Mouse (Mus musculus) Muller cell, postnatal 12 days (primary cell): ENCODE data around the gene Slc1a3.

Source experiments
- DNase-seq: peaks from one replicate; pipeline ENCODE4 v3.0.0-alpha.2; 2015; ENCODE audit errors: inconsistent ontology term

Slc1a3 gene

DNA sequence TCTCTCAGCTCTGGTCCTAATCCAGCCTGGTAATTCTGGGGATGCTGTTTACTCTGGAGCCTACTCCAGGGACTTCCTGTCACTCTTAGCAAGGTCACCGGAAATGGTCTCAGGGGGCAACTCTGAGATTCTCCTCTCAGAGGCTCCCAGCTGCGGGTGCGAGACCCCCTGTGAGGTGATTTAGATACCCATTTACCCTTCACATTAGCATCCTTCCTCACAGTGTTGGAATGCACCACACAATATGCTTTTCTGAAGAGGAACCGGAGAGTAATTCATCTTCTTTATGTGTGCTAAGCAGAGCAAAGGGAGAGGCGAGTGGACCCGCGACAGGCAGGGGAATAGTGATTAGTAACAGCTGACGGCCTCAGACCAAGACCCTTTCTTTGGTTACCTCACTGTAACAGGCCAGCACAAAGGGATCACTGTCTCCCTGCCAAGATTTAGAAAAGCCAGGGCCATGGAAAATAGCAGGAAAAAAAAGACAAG is 51.0 kb downstream of the Slc1a3 start:
- DNase-seq: peak; percentile 96

DNA sequence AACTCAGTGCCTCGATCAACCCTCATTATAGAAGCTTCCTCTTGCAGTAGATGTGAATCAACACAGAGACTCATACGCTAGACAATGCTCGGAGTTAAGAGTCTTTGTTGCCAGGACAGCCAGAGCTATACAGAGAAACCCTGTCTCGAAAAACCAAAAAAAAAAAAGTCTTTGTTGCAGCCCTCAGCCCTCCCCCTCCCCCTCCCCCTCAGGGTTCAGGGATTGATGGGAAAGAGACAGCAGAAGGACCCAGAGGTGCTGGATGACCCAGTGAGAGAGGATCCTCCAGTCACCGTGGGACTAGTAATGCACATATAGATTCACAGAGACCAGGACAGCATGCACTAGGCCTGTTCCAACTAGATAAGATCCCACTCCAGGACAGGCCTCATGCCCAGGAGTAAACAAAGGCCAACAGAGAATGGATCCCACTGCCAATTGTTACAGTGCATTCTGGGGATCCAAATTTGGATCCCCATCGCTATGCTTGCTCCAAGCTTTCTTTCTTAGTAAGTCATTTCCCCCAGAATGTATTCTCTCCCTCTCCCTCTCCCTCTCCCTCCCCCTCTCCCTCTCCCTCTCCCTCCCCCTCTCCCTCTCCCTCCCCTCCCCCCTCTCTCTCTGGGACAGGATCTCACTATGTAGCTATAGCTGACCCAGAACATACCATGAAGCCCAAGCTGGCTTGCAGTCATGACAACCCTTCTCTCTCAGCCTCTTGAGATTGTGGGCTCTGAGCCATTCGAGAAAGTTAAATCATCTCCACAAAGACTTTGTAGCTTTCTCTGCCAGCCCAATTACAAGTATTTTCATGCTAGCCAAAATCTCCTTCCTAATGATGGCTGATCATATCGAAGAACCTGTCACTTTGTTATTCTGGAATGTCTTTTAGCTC is 52.2 kb downstream of the Slc1a3 start:
- DNase-seq: peak; percentile 71

GRCm38 (mm10) chr15:8655251-8655650 is 55.3 kb downstream of the Slc1a3 start:
- peak; percentile 44 for DNase-seq

DNA sequence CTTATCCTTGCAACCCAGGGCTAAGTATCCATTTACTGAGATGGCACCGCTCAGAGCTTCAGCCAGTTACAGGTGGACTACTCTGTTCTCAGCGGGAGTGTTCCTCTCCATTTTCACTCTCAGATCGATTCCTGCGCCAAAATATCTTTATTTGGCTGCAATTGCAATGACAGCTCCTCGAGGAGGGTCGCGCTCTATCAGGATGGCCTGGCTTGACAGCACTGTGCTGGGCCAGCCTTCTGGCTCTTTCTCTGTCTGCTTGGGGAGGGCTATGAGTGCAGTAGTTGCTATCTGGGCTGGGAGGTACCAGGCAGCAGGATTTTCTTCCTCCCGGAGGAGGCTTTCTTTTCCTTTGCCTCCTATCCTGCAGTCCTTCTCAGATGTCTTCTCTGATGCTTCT is 57.9 kb downstream of the Slc1a3 start:
- DNase-seq: no peak

DNA sequence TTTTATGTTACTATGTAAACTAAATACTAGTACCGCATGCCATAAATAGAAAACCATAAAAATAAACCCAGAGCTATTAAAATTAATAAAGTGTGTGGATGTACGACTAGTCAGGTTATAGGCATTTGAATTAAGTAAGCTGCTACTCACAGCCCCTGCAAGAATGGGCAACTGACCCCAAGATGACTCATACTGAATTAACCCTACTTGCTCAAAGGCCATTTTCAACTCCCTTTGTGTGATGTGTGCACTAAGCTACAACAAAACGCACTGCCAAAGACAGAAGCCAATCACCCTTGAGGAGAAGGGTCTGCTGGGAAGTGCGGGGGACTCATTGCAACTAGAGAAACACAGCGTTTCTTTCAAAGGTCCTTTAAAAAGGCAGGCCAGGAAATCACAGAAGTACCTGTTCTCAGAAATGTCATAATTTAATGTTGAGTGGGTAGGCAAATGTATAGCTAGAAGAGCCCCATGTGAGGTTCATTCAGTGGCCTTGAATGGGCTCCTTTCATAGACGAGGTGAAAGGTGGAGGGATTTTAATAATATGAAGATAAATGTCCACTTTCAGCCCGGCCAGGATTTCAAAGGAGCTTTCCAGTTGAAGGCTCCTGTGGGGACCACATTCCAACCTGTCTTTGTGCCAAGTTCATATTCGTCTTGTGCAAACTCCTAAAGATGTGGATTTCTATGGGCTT is 66.4 kb downstream of the Slc1a3 start:
- peak; percentile 45 for DNase-seq

DNA sequence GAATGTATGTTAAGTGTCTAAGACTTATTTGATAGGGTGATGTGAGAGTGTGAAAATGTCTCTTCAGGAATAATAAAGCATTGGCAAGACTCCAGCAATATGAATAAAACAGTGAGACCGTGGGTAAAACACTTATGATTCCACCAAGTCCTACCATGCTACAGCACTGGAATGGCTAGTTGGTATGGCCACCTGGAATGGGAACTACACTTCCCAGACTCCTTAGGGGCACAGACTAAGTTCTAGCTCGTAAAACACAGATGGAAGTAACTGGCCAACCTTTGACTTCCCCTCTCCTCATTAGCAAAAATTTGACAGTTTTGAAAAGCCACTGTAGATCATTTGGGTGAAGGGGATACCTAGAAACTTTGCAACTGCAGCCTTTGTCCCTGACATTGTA is 70.7 kb downstream of the Slc1a3 start:
- no peak for DNase-seq

DNA sequence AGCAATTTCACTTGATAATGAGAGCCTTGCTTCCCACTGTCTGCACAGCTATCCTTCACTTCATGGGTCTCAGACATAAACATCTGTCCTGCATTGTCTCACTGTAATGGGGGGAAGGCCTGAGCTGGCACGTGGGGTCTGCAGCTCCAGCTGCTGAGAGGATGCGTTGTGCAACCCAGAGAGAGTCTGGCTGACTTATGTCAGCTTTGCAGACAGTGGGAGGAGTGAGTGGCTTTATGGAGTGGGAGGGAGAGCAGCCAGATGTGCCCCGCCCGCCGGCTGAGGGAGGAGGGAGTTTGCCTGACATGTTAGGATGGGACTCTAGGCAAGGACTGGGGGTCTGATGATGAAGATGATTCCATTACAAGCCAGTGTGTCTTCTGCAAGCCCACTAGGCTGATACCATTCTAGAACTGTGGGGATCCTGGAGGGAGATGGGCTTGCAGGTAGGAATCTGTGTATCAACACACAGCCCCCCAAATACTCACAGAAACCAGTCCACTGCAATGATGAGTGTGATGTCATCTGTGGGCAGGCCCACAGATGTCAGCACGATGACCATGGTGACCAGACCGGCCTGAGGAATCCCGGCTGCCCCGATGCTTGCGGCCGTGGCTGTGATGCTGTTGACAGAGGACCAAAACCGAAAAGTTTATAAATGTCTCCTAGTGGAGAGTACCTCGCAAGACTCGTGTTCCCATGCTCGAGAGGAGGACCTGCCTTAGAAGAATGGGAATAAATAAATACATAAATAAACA is 71.8 kb downstream of the Slc1a3 start:
- no peak for DNase-seq

GRCm38 (mm10) chr15:8637283-8637682 is 73.3 kb downstream of the Slc1a3 start:
- no peak for DNase-seq

GRCm38 (mm10) chr15:8635974-8636373 is 74.6 kb downstream of the Slc1a3 start:
- DNase-seq: no peak

GRCm38 (mm10) chr15:8634807-8635206 is 75.8 kb downstream of the Slc1a3 start:
- DNase-seq: no peak

DNA sequence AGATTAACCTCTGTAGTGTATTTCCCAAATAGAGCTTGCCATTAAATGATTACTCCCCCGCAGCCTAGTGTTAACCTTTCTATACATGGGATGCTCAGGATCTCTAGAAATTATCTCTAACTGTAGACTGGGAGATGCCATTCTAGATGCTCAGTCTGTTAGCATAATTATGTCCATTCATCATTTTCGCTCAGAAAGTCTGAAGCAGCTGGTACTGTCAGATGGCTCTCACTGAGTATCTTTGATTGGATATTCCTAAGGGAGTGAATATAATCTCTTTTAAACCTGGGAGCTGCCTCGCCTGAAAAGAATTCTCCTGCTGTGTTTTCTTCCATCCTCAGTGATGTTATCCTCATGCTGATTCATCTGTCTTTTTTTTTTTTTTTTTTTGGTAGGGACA is 76.2 kb downstream of the Slc1a3 start:
- no peak for DNase-seq

DNA sequence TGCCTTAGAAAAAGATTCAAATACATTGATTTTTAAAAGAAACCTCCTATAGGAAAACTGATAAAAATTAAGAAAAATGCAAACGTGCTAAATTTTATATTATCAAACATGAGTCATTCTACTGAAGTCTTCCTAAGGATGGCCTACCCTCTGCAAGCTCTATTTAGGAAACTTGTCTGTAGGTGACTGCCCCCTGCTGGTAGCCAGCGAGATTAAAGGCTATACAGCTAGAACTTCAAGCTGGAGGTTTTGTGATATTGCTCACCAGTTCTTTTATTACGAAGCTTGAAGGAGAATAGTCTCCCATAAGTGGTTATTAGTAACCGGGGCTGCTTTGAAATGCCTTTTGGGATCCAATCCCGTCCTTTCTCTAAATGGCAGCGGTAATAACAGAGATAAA is 77.2 kb downstream of the Slc1a3 start:
- no peak for DNase-seq

GRCm38 (mm10) chr15:8632361-8632760 is 78.2 kb downstream of the Slc1a3 start:
- DNase-seq: peak; percentile 31

DNA sequence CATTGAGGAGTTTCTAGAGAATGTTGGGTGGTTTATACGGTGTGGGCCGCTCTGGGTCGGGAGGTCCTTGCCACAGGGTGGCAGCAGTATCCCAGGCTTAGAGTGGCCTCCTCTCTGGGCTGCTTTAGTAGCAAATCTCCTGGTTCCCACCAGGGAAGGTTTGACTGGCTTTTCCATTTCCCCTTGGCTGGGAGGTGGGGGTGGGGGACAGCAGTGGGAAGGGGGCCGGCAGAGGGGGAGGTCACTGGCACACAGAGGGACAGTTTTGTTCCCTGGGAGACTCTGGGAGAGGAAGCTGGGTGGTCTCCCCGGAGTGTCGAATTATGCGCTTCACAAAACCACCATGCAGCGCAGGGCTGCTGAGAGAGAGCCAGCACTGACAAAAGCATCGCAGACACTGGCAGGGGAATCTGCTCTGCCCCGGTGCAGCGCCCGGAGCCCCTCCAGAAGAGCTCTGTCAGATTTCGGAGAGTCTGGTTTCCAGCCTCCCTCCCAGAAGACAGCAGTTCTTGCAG is 81.2 kb downstream of the Slc1a3 start:
- DNase-seq: peak; percentile 82

- DNase-seq: no peak
Measured at GRCm38 (mm10) chr15:8628150-8628549, 82.4 kb downstream of the Slc1a3 start.

- DNase-seq: peak; percentile 77
Measured at GRCm38 (mm10) chr15:8627097-8627537, 83.4 kb downstream of the Slc1a3 start.

DNA sequence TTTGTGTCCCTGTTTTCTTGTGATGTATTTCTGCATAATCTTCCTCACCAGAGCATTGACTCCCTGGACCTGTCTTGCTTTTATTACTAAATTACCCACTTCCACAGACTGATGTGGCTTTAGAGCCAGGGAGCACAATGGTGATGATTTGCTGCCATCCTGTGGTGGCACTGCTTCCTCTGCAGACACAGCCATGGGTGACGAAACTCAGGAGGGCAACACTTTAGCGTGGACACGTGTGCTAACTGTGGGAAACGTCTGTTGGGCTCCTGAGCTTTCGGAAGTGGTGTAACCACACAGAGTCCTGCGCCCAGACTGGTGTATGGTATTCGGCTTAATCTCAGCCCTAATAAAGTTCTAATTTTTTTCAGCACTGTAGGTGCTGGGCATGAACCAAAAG is 85.2 kb downstream of the Slc1a3 start:
- DNase-seq: peak; percentile 47

GRCm38 (mm10) chr15:8623879-8624278 is 86.7 kb downstream of the Slc1a3 start:
- DNase-seq: no peak

DNA sequence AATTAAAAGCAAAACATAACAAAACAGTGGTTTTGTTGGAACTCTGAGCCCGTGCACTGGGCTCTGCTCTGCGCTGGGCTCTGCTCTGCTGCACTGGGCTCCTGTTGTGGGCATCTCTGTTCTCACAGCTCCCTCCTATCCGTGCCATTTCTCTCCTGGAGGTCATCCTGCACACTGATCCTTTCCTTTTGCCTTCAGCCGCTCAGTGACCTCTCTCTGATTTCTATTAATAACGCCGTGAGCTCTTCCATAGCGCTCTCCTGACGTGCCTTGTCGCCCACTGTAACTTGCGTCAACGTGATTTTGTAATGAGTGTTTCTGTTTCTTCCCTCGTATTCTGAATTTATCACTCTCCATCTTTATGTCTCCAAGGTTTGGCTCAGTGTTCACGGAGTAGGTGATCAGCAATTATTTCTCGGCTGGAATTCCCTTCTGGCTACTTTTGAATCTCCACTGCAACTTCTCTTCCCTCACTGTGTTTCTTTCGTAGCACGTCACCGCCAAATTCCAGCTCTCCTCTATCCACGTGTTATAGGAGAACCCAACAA is 91.0 kb downstream of the Slc1a3 start:
- DNase-seq: no peak

GRCm38 (mm10) chr15:8616290-8616689 is 94.3 kb downstream of the Slc1a3 start:
- DNase-seq: no peak

DNA sequence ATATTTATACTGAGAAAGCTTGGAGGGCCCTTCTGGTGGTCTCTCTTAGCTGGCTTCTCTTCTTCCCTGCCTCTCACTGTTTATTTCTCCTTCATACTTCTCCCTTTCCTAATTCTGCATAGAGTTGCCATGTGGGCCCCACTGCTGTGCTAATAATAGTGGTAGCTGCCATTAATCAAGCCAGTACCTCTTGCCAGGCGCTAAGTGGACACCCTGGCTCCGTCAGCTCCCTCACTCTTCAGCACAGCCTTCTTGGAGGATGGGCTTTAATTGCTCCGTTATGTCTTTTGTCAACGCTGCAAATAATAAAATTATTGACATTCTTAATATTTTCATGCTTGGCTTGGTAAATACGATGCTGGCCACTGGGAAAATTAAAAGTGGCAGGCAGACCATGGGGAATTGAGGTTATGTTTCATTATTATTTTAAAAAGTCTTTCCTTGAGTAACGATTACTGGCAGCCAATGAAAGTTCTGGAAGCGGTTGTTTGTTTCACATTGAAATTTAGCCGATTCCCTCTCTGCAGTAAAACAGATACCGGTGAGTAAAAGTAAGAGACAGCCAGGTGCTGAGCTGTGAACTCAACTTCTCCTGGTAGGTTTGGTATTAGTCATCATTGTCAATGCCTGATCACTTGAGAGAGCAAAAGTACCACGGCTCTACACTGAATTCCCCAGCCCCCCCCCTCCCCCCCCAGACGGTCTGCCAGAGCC is 94.9 kb downstream of the Slc1a3 start:
- peak; percentile 55 for DNase-seq
